ENCODE assay signal across 10 mouse cellular contexts in the genomic region with DNA sequence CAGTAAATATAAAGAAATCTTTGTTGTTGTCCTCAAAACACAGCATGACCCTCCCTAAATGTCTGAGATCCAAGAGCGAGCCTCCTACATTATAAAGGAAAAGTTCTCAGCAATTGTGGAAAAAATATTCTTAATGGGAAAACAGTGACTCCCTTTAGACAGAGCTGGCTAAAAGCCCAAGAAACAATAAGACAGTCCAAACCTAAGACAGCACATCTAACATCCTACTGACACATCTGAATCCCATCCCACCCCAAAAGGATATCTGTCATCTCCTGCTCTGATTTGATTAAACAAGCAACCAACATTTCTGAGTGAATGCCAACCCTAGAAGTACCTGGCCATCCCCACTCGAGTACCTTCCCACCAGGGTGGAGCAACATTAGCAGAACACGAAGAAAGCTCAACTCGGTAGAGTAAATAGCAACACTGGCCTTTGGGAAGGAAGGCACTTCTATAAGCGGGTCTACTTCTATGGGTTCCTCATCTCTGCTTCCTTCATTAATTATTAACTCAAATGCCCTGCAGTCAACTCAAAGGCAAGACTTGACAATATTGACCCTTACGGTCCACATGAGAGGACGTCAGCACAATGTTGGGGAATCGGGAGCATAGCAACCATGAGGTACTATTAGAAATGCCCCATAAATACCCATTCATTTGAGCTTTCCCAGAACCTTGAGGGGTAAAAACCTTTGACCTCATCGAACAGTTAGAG. TPM values are rescaled to one million over a fixed set of nuclear protein-coding genes. Genes with fewer than 3 reads are reported as not detected.
DNase-seq lines count a peak whose midpoint lies in the region; ATAC-seq and TF ChIP-seq lines count a peak whose summit lies in the region.
"Had no signal": no experiment of that assay in that cellular context is flagged by ENCODE, and none has a peak within 500 bp of the region (broad histone marks: within the 10 kb centered on the region; RNA-seq: fewer than 3 reads in every experiment).

No protein-coding gene starts in this region.

- no peaks in the 10 kb centered on the region for H3K27me3 ChIP-seq in heart, embryonic 11.5 days (ENCODE audit: control insufficient read depth, insufficient read depth, low read length)
- no peaks in the 10 kb centered on the region for H3K27me3 ChIP-seq in neural tube, embryonic 13.5 days
- H3K27me3 ChIP-seq in limb, embryonic 14.5 days (ENCODE audit: control insufficient read depth, insufficient read depth, low read length): no peaks in the 10 kb centered on the region

- WGBS in heart, embryonic 11.5 days (ENCODE audit: insufficient replicate concordance): 80% methylated on average over 9 of the region's 9 CpGs
- WGBS in neural tube, embryonic 13.5 days: 58% methylated on average over 9 of the region's 9 CpGs
- 78% methylated on average over 9 of the region's 9 CpGs for WGBS in limb, embryonic 14.5 days

- no peak for ATAC-seq in heart, embryonic 11.5 days (replicated peaks; ENCODE audit: insufficient number of reproducible peaks, low FRiP score, low TSS enrichment)
- ATAC-seq in neural tube, embryonic 13.5 days (ENCODE audit: low read depth): no peak
- ATAC-seq in limb, embryonic 14.5 days (ENCODE audit: low FRiP score, low read depth): no peak; the same call in 1 of the 2 replicates
- ATAC-seq in megakaryocyte, adult 5-6 weeks (ENCODE audit: poor library complexity, severe bottlenecking): no peak
- ATAC-seq: CD4-positive, CD25-positive, alpha-beta regulatory T cell, adult 4 months had no signal

- H3K4me2 ChIP-seq in heart, embryonic 11.5 days: peak overlapping the region; percentile 2; the same call in 1 of the 2 replicates
- H3K4me2 ChIP-seq in neural tube, embryonic 13.5 days: no peak overlapping the region
- H3K4me2 ChIP-seq in limb, embryonic 14.5 days (replicated peaks; ENCODE audit: low read depth, low read length, severe bottlenecking): no peak overlapping the region

- peak overlapping the region; percentile 91 for H3K27ac ChIP-seq in heart, embryonic 11.5 days (ENCODE audit: low read depth, low read length)
- H3K27ac ChIP-seq in neural tube, embryonic 13.5 days (replicated peaks): peak overlapping the region; percentile 67; the same call in 1 of the 2 replicates
- peak overlapping the region; percentile 69 for H3K27ac ChIP-seq in limb, embryonic 14.5 days (replicated peaks; ENCODE audit: low read depth, low read length)
- H3K27ac ChIP-seq: macrophage had no signal

- TF ChIP-seq POLR2A in limb, embryonic 14.5 days (IDR thresholded peaks at IDR 0.05; ENCODE audit: borderline replicate concordance, extremely low read depth, insufficient read depth, insufficient read length): no peak

- no peaks in the 10 kb centered on the region for H3K36me3 ChIP-seq in heart, embryonic 11.5 days (ENCODE audit: control insufficient read depth, insufficient read depth, low read length)
- peaks cover 16% of the 10 kb centered on the region for H3K36me3 ChIP-seq in neural tube, embryonic 13.5 days
- H3K36me3 ChIP-seq in limb, embryonic 14.5 days (ENCODE audit: control insufficient read depth, insufficient read depth, low read length): no peaks in the 10 kb centered on the region

- intact Hi-C loops in heart, postnatal 36 days (cut with DNase I): loop anchor here (2.0 kb wide), 2 partner anchors 26 to 42 kb away; partner anchors contain the start of gene Sgms1

- H3K4me3 ChIP-seq in heart, embryonic 11.5 days (ENCODE audit: low read depth, low read length): no peak overlapping the region
- H3K4me3 ChIP-seq in neural tube, embryonic 13.5 days: no peak overlapping the region
- no peak overlapping the region for H3K4me3 ChIP-seq in limb, embryonic 14.5 days (replicated peaks; ENCODE audit: low read length)

- H3K9ac ChIP-seq in heart, embryonic 11.5 days (ENCODE audit: low read depth, low read length): 0 out of 2 replicates have a peak overlapping the region, but pooled peaks have one; percentile 49
- no peak overlapping the region for H3K9ac ChIP-seq in neural tube, embryonic 13.5 days
- no peak overlapping the region for H3K9ac ChIP-seq in limb, embryonic 14.5 days (ENCODE audit: low read depth, low read length, severe bottlenecking)

- DNase-seq in heart, postnatal 36 days: no peak
- no peak for DNase-seq in neural tube, embryonic 10.5 days (ENCODE audit: extremely low spot score, low spot score)
- no peak for DNase-seq in limb, embryonic 14.5 days (ENCODE audit: low spot score)
- DNase-seq in layer of hippocampus, adult 11-12 months (ENCODE audit: low spot score): no peak
- no peak for DNase-seq in urinary bladder, postnatal 25 days (ENCODE audit: low spot score)

- no peaks in the 10 kb centered on the region for H3K9me3 ChIP-seq in heart, embryonic 11.5 days (replicated peaks; ENCODE audit: control insufficient read depth, low read length)
- H3K9me3 ChIP-seq in neural tube, embryonic 13.5 days: no peaks in the 10 kb centered on the region
- no peaks in the 10 kb centered on the region for H3K9me3 ChIP-seq in limb, embryonic 14.5 days (ENCODE audit: control insufficient read depth, low read length)

- H3K4me1 ChIP-seq in heart, embryonic 11.5 days (ENCODE audit: control insufficient read depth, insufficient read depth, low read length): peaks cover 80% of the 10 kb centered on the region
- peaks cover 40% of the 10 kb centered on the region for H3K4me1 ChIP-seq in neural tube, embryonic 13.5 days (replicated peaks)
- peaks cover 54% of the 10 kb centered on the region for H3K4me1 ChIP-seq in limb, embryonic 14.5 days (ENCODE audit: control insufficient read depth, insufficient read depth, low read length)

RNA-seq across cellular contexts. Expression of gene Sgms1, which starts 42.7 kb away (rescaled TPM):
- polyA plus RNA-seq in heart, embryonic 11.5 days (2014; fragmentation: Nextera tagmentation; extraction: Ambion mirVana): 36.8 and 40.6 TPM in 2 replicates
- 10 to 100 TPM; 60.2 to 76.0 TPM for total RNA-seq in heart, postnatal 36 days (2021)
- polyA plus RNA-seq in neural tube, embryonic 13.5 days (2015; fragmentation: Nextera tagmentation; extraction: Ambion mirVana): 18.7 TPM in 2 replicates
- 20.4 and 20.8 TPM in 2 replicates for polyA plus RNA-seq in limb, embryonic 14.5 days (2012; rRNA removed)
- 33.9 and 36.8 TPM in 2 replicates for polyA plus RNA-seq in limb, embryonic 14.5 days (2014; fragmentation: Nextera tagmentation; extraction: Ambion mirVana)
- total RNA-seq in megakaryocyte, adult 5-6 weeks (2015): 45.4 and 48.3 TPM in 2 replicates
- total RNA-seq in megakaryocyte, adult 5-6 weeks (2017): 44.9 and 69.6 TPM in 2 replicates
